Mouse (Mus musculus) embryonic facial prominence, embryonic 12.5 days (tissue): ENCODE results near the gene Nabp2. TPM values are rescaled to one million over a fixed set of nuclear protein-coding genes. Genes with fewer than 3 reads are reported as not detected.

Experiments used
- ATAC-seq: fragments of 200-750 bp; cut with Nextera tagmentation; 2 replicates; pipeline ENCODE4 v1.8.0; 2017; ENCODE audit not compliant: insufficient number of reproducible peaks, insufficient read depth, low FRiP score, low TSS enrichment
- H3K27ac ChIP-seq: fragments of 300-500 bp; sonication (generic); 2 replicates; pipeline ENCODE4 v1.5.1; 2016; ENCODE audit warnings: mild to moderate bottlenecking
- H3K27me3 ChIP-seq: fragments of 300-500 bp; sonication (generic); 2 replicates; pipeline ENCODE4 v1.6.1; 2016; ENCODE audit warnings: mild to moderate bottlenecking, moderate library complexity
- H3K36me3 ChIP-seq: fragments of 300-500 bp; sonication (generic); 2 replicates; pipeline ENCODE4 v1.6.1; 2016; ENCODE audit warnings: mild to moderate bottlenecking
- H3K4me1 ChIP-seq: fragments of 300-500 bp; sonication (generic); 2 replicates; pipeline ENCODE4 v1.6.1; 2016
- H3K4me2 ChIP-seq: fragments of 300-500 bp; sonication (generic); replicated peaks from 2 replicates; pipeline ENCODE4 v1.6.1; 2016; ENCODE audit warnings: mild to moderate bottlenecking, moderate library complexity
- H3K4me3 ChIP-seq: fragments of 300-500 bp; sonication (generic); 2 replicates; pipeline ENCODE4 v1.5.1; 2016; ENCODE audit warnings: mild to moderate bottlenecking
- H3K9ac ChIP-seq: fragments of 300-500 bp; sonication (generic); 2 replicates; pipeline ENCODE4 v1.6.1; 2016; ENCODE audit warnings: mild to moderate bottlenecking, moderate library complexity
- H3K9me3 ChIP-seq: fragments of 300-500 bp; sonication (generic); 2 replicates; pipeline ENCODE4 v1.6.1; 2016; ENCODE audit warnings: mild to moderate bottlenecking, moderate library complexity
- WGBS: fragments of 180-500 bp; shearing (Covaris S2); methylation state at CpG from one replicate; pipeline ENCODE4 v1.1.7; 2016; 5-methylcytosine and 5-hydroxymethylcytosine counted together
- polyA plus RNA-seq: library from polyadenylated mRNA; unstranded; fragments of >200 nt; fragmentation: Nextera tagmentation; extraction: Ambion mirVana; gene quantifications from 2 replicates; pipeline ENCODE4 v1.2.1, GENCODE M21; 2016

Gene Nabp2
- polyA plus RNA-seq: 67.6 and 70.1 TPM in 2 replicates

DNA sequence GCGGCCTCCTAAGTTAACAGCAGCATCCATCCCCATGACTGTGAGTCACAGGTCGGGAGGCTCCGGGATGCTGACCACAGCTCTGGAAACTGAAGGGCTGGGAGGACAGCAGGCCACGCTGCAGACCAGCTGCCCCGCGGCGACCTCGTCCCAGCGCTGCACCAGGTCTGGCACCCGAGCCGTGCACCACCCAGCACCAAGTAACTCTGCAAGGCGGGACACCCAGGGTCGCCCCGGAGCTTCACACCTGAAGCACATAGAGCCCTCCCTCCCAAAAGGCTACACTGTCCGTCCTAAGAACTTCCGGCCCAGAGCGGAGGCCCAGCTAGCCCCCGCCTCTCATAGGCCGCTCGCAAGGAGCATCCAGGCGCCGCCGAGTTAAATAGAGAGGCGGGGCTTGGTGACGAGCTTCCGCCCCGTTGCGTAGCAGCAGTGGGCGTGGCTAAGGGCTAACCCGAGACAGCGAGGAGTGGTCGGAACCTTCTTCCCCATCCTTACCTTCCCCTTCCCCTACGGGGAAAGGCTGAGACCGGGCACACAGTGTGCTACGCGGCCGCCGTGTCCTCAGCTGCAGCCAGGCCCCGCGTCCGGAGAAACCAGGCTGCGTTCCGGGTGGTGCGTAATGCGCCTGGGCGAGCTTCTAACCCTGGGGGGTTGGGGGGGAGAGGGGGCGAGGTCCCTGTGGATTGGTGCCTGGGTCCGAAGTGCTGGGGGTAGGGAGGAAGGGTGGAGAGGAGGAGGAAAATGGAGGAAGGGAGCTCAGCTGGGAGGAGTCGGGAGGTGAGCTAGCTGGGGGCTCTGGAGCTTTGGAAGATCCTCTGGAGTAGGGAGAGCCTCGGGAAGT, at the start of gene Nabp2, which contains the start of gene Rnf41:
Gene Nabp2, minus strand, starts transcription at position 282 of the 844 bp plus-strand sequence.
Gene Rnf41, plus strand, starts transcription at position 447 of the 844 bp plus-strand sequence.
- Histone ChIP-seq H3K4me3 (peak within 1 kb of the TSS; percentile 93), H3K27ac (peak within 1 kb of the TSS; percentile 95), H3K4me2 (peak within 1 kb of the TSS; percentile 84), H3K9ac (peak within 1 kb of the TSS; percentile 87), H3K9me3 (no peaks in the 10 kb centered on the region), H3K27me3 (no peaks in the 10 kb centered on the region), H3K36me3 (peaks cover 19% of the 10 kb centered on the region), H3K4me1 (peaks cover 29% of the 10 kb centered on the region)
- peak; percentile 92 for ATAC-seq
- WGBS: 0% methylated on average over 50 of the region's 50 CpGs

DNA sequence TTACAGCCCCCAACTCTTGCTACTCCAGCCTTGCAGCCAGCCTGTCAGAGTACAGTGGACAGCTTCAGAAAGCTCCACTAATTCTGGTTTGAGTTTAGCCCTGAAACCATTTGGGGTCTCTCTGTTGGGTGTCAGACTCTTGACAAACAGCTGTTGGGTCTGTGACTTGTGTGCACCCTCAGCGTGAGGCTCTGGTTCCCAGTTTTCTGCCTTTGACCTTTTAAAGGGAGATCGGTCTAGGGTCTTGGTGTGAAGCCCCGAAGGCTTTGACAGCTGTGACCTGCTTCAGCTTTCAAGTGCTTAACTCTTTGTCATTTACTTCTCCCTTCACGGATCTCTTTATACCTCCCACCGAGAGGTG, 49.0 kb upstream of the Nabp2 start:
- Histone ChIP-seq H3K27ac (peak overlapping the region; percentile 96; the same call in 1 of the 2 replicates), H3K4me2 (peak overlapping the region; percentile 85), H3K9ac (peak overlapping the region; percentile 98), H3K36me3 (peaks cover 33% of the 10 kb centered on the region), H3K27me3 (no peaks in the 10 kb centered on the region), H3K9me3 (no peaks in the 10 kb centered on the region), H3K4me1 (peaks cover 11% of the 10 kb centered on the region), H3K4me3 (peak overlapping the region; percentile 94)
- ATAC-seq: no peak
- 0% methylated on average over 5 of the region's 5 CpGs for WGBS

DNA sequence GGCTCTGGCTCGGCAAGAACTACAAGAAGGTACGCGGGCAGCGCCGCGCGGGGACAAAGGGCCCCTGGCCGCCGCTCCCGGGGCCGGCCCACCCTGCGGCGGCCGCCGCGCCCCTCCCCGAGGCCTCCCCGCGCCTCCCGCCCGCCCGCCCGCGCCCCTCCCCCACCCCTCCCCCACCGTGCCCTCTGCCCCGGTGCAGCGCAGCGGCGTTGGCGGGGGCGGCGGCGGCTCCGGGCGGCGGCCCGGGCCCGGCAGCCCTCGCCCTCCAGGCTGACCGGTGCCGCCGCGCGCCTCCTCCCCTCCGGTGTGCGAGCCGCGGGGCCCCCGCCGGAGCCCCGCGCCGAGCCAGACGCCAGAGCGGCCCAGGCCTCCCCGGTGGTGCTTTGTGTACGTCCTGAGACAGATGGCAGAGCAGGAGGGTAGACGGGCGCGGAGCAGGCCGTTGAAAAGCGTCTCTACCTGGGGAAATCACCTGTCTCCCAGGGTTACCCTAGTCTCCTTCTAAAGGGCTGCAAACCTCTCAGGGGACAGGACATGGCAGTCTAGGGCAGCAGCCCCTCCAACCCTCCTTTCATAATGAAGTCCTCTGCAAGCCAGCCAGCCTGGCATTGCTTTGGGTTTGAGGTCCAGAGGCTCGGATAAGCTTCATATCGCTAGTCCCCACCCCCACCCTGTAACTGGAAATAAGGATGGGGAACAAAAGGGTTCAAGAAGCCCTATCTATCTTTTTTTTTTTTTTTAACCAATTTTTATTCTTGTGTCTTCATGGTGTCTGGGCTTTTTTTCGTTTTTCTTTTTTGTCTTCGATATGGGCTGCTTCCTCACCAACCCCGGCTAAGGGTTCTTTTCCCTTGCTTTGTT, 48.3 kb upstream of the Nabp2 start:
- 1% methylated on average over 49 of the region's 67 CpGs for WGBS
- Histone ChIP-seq H3K36me3 (peaks cover 28% of the 10 kb centered on the region), H3K9ac (peak overlapping the region; percentile 98), H3K9me3 (no peaks in the 10 kb centered on the region), H3K27ac (peak overlapping the region; percentile 96), H3K4me1 (peaks cover 11% of the 10 kb centered on the region), H3K27me3 (no peaks in the 10 kb centered on the region), H3K4me3 (peak overlapping the region; percentile 94), H3K4me2 (peak overlapping the region; percentile 85)
- peak; percentile 58 for ATAC-seq

GRCm38 (mm10) chr10:128458719-128459408, 47.6 kb upstream of the Nabp2 start, which contains the start of gene Smarcc2:
Smarcc2 (plus strand) TSS chr10:128459248.
- Histone ChIP-seq H3K4me3 (peak within 1 kb of the TSS; percentile 94), H3K9ac (peak within 1 kb of the TSS; percentile 98), H3K27ac (peak within 1 kb of the TSS; percentile 96), H3K9me3 (no peaks in the 10 kb centered on the region), H3K4me2 (peak within 1 kb of the TSS; percentile 85), H3K4me1 (peaks cover 11% of the 10 kb centered on the region), H3K27me3 (no peaks in the 10 kb centered on the region), H3K36me3 (peaks cover 20% of the 10 kb centered on the region)
- peak; percentile 28 for ATAC-seq
- under 1% methylated on average over 66 of the region's 86 CpGs for WGBS

DNA sequence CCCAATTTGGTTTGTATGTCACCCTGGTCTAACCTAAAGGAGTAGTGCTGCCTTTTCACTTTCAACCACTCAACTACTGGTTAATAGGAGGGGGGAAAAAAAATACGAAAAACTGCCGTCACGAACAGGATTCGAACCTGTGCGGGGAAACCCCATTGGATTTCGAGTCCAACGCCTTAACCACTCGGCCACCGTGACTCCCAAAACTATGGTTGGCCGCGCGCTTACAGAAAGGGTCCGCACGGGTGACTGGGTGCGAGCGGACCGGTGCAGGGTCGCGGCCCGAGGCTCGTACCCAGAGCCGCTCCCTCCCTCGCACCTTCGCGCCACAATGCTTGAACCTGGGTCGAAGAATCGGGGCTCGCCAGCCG, 47.0 kb upstream of the Nabp2 start:
- Histone ChIP-seq H3K4me1 (peaks cover 11% of the 10 kb centered on the region), H3K9ac (peak overlapping the region; percentile 98), H3K9me3 (no peaks in the 10 kb centered on the region), H3K27ac (peak overlapping the region; percentile 96), H3K36me3 (peaks cover 15% of the 10 kb centered on the region), H3K4me3 (peak overlapping the region; percentile 94), H3K4me2 (peak overlapping the region; percentile 85), H3K27me3 (no peaks in the 10 kb centered on the region)
- 0% methylated on average over 29 of the region's 29 CpGs for WGBS
- ATAC-seq: peak; percentile 45

- H3K36me3 ChIP-seq: peaks cover 8% of the 10 kb centered on the region
- peaks cover 11% of the 10 kb centered on the region for H3K4me1 ChIP-seq
- no peak overlapping the region for H3K4me2 ChIP-seq
- no peak overlapping the region for H3K27ac ChIP-seq
- H3K27me3 ChIP-seq: no peaks in the 10 kb centered on the region
- H3K4me3 ChIP-seq: no peak overlapping the region
- ATAC-seq: no peak
- no peaks in the 10 kb centered on the region for H3K9me3 ChIP-seq
- no peak overlapping the region for H3K9ac ChIP-seq
- 82% methylated on average over 6 of the region's 6 CpGs for WGBS
Measured at GRCm38 (mm10) chr10:128457676-128458075, 46.4 kb upstream of the Nabp2 start.

GRCm38 (mm10) chr10:128455280-128455679, 44.0 kb upstream of the Nabp2 start:
- ATAC-seq: no peak
- Histone ChIP-seq H3K27ac (no peak overlapping the region), H3K9ac (no peak overlapping the region), H3K27me3 (no peaks in the 10 kb centered on the region), H3K36me3 (no peaks in the 10 kb centered on the region), H3K4me2 (peak overlapping the region; percentile 37), H3K4me3 (no peak overlapping the region), H3K4me1 (peaks cover 2% of the 10 kb centered on the region), H3K9me3 (no peaks in the 10 kb centered on the region)
- 3% methylated on average over 6 of the region's 6 CpGs for WGBS

DNA sequence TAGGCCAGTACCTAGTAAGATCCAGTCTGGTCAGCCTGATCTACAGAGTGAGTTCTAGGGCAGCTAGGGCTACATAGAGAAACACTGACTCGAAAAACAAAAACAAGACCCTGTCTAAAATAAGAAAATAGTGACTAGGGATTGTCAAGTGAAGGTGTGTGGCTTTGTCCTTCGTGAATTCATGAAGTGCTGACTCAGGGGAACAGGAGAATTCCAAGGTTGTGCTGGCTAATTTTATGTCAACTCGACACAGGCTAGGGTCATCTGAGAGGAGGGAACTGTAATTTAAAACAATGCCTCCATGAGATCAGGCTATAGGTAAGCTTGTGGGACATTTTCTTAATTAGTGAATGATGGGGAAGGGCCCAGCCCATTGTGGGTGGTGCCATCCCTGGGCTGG, 43.2 kb upstream of the Nabp2 start:
- Histone ChIP-seq H3K27me3 (no peaks in the 10 kb centered on the region), H3K9me3 (no peaks in the 10 kb centered on the region), H3K36me3 (no peaks in the 10 kb centered on the region), H3K4me2 (no peak overlapping the region), H3K4me3 (no peak overlapping the region), H3K4me1 (no peaks in the 10 kb centered on the region), H3K27ac (no peak overlapping the region), H3K9ac (no peak overlapping the region)
- 63% methylated on average over 3 of the region's 3 CpGs for WGBS
- ATAC-seq: no peak

GRCm38 (mm10) chr10:128451014-128451413, 39.7 kb upstream of the Nabp2 start:
- ATAC-seq: no peak
- no peak overlapping the region for H3K9ac ChIP-seq
- no peak overlapping the region for H3K4me2 ChIP-seq
- no peaks in the 10 kb centered on the region for H3K36me3 ChIP-seq
- H3K27me3 ChIP-seq: no peaks in the 10 kb centered on the region
- H3K27ac ChIP-seq: no peak overlapping the region
- no peaks in the 10 kb centered on the region for H3K9me3 ChIP-seq
- H3K4me1 ChIP-seq: no peaks in the 10 kb centered on the region
- 84% methylated on average over 6 of the region's 6 CpGs for WGBS
- H3K4me3 ChIP-seq: no peak overlapping the region

GRCm38 (mm10) chr10:128445407-128445806, 34.1 kb upstream of the Nabp2 start:
- H3K27me3 ChIP-seq: no peaks in the 10 kb centered on the region
- peaks cover 15% of the 10 kb centered on the region for H3K36me3 ChIP-seq
- H3K4me3 ChIP-seq: no peak overlapping the region
- H3K4me2 ChIP-seq: no peak overlapping the region
- no peak overlapping the region for H3K9ac ChIP-seq
- H3K4me1 ChIP-seq: no peaks in the 10 kb centered on the region
- no peak overlapping the region for H3K27ac ChIP-seq
- H3K9me3 ChIP-seq: no peaks in the 10 kb centered on the region
- 84% methylated on average over 4 of the region's 4 CpGs for WGBS
- ATAC-seq: no peak

DNA sequence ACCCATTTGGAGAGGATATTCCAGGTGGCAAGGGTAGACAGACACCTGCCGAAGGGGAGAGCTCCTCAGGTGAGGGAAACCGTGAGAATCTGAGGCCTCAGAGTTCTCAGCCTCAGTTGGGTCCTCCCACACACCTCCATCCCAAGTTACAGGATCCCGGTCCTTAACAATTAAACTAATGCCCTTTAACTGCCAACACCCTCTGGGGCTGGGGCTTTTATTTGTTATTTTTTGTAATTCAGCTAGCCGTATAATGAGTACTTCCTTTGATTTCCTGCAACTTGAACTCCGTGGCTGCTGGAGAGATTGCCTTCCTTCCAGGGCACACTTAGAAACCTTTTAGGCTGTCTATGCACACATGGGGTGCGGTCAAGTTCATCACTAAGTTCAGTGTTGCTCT, 33.1 kb upstream of the Nabp2 start:
- ATAC-seq: no peak
- no peaks in the 10 kb centered on the region for H3K27me3 ChIP-seq
- no peaks in the 10 kb centered on the region for H3K4me1 ChIP-seq
- 63% methylated on average over 6 of the region's 6 CpGs for WGBS
- H3K4me3 ChIP-seq: no peak overlapping the region
- H3K4me2 ChIP-seq: no peak overlapping the region
- H3K9me3 ChIP-seq: no peaks in the 10 kb centered on the region
- peaks cover 26% of the 10 kb centered on the region for H3K36me3 ChIP-seq
- H3K27ac ChIP-seq: no peak overlapping the region
- no peak overlapping the region for H3K9ac ChIP-seq
